Mouse (Mus musculus): ENCODE data around the gene Arrdc2. TPM values are rescaled to one million over a fixed set of nuclear protein-coding genes. Genes with fewer than 3 reads are reported as not detected.
A peak's percentile ranks its signal among the peaks of the same experiment; 100 is the strongest.

The Arrdc2 gene
- total and polyA plus RNA-seq, 3 experiments: 13.1 to 22.5 TPM; not detected in 1

GRCm38 (mm10) chr8:70794215-70794614 lies 45.3 kb downstream of the Arrdc2 start:
- H3K9me3 ChIP-seq (replicated peaks; ENCODE audit: insufficient read depth, low read length): no peaks in the 10 kb centered on the region
- no peaks in the 10 kb centered on the region for H3K27me3 ChIP-seq (ENCODE audit: control insufficient read depth in 1 of 2, insufficient read depth in 2 of 2, low read length in 2 of 2)
- H3K27ac ChIP-seq (ENCODE audit: control insufficient read depth, low read depth, low read length): no peak overlapping the region
- no peak for TF ChIP-seq NELFE (IDR thresholded peaks at IDR 0.05; ENCODE audit: low read depth, low read length)
- no peak for TF ChIP-seq ELF1 (IDR thresholded peaks at IDR 0.05; ENCODE audit: low read depth, low read length)
- TF ChIP-seq HCFC1 (IDR thresholded peaks at IDR 0.05; ENCODE audit: low read depth, low read length): no peak
- no peak for TF ChIP-seq E2F4 (IDR thresholded peaks at IDR 0.05; ENCODE audit: borderline replicate concordance, low read depth, low read length)
- no peak for TF ChIP-seq UBTF (IDR thresholded peaks at IDR 0.05; ENCODE audit: borderline replicate concordance, insufficient read depth, low read depth, low read length)
- TF ChIP-seq MEF2A (IDR thresholded peaks at IDR 0.05; ENCODE audit: extremely low read depth, insufficient replicate concordance, low read depth, low read length, poor library complexity, severe bottlenecking): no peak
- TF ChIP-seq SIN3A (IDR thresholded peaks at IDR 0.05; ENCODE audit: low read length): no peak
- H3K4me1 ChIP-seq (ENCODE audit: control insufficient read depth in 1 of 2, insufficient read depth in 2 of 2, low read length in 2 of 2): peaks cover 0 to 16% of the 10 kb centered on the region in 2 experiments; a peak in 3 of 4 replicates
- DNase-seq (ENCODE audit: low read depth, low spot score): no peak
- H3K4me3 ChIP-seq (ENCODE audit: control insufficient read depth in 1 of 2, insufficient read depth in 1 of 2, low read depth in 2 of 2, low read length in 2 of 2): no peak overlapping the region
- no peaks in the 10 kb centered on the region; a peak in 1 of 4 replicates for H3K36me3 ChIP-seq (ENCODE audit: control insufficient read depth in 1 of 2, insufficient read depth in 2 of 2, low read length in 2 of 2)
- H3K9ac ChIP-seq (ENCODE audit: control insufficient read depth, low read depth, low read length, poor library complexity, severe bottlenecking): no peak overlapping the region
- H3K79me2 ChIP-seq (ENCODE audit: control insufficient read depth, insufficient read depth, low read length, poor library complexity): peaks cover 17% of the 10 kb centered on the region

GRCm38 (mm10) chr8:70792700-70793099 lies 46.8 kb downstream of the Arrdc2 start:
- Histone ChIP-seq H3K9ac (ENCODE audit: control insufficient read depth, low read depth, low read length, poor library complexity, severe bottlenecking) (no peak overlapping the region), H3K79me2 (ENCODE audit: control insufficient read depth, insufficient read depth, low read length, poor library complexity) (peaks cover 17% of the 10 kb centered on the region), H3K9me3 (replicated peaks; ENCODE audit: insufficient read depth, low read length) (no peaks in the 10 kb centered on the region), H3K36me3 (ENCODE audit: control insufficient read depth in 1 of 2, insufficient read depth in 2 of 2, low read length in 2 of 2) (no peaks in the 10 kb centered on the region; a peak in 1 of 4 replicates), H3K27me3 (ENCODE audit: control insufficient read depth in 1 of 2, insufficient read depth in 2 of 2, low read length in 2 of 2) (no peaks in the 10 kb centered on the region), H3K4me1 (ENCODE audit: control insufficient read depth in 1 of 2, insufficient read depth in 2 of 2, low read length in 2 of 2) (peaks cover 0 to 12% of the 10 kb centered on the region in 2 experiments; a peak in 3 of 4 replicates), H3K27ac (ENCODE audit: control insufficient read depth, low read depth, low read length) (no peak overlapping the region), H3K4me3 (ENCODE audit: control insufficient read depth in 1 of 2, insufficient read depth in 1 of 2, low read depth in 2 of 2, low read length in 2 of 2) (peak overlapping the region; percentile 49)
- TF ChIP-seq ELF1 (IDR thresholded peaks at IDR 0.05; ENCODE audit: low read depth, low read length) (no peak), ZMIZ1 (IDR thresholded peaks at IDR 0.05; ENCODE audit: low read depth, low read length) (no peak), NELFE (IDR thresholded peaks at IDR 0.05; ENCODE audit: low read depth, low read length) (no peak), CHD2 (IDR thresholded peaks at IDR 0.05; ENCODE audit: low read length) (no peak), POLR2AphosphoS2 (IDR thresholded peaks at IDR 0.05; ENCODE audit: low read length) (no peak), POLR2A (IDR thresholded peaks at IDR 0.05; ENCODE audit: control insufficient read depth in 1 of 2, insufficient read depth in 1 of 2, low read depth in 1 of 2, low read length in 2 of 2, poor library complexity in 1 of 2) (no peak), CTCF (IDR thresholded peaks at IDR 0.05 in 2 of 3, conservative IDR thresholded peaks at IDR 0.05 in 1 of 3; ENCODE audit: control insufficient read depth in 1 of 3, insufficient read depth in 1 of 3, low read depth in 2 of 3, low read length in 3 of 3, poor library complexity in 1 of 3, severe bottlenecking in 1 of 3) (no peak), ZNF384 (IDR thresholded peaks at IDR 0.05; ENCODE audit: low read depth, low read length) (no peak), SMC3 (IDR thresholded peaks at IDR 0.05; ENCODE audit: low read depth, low read length) (no peak), HCFC1 (IDR thresholded peaks at IDR 0.05; ENCODE audit: low read depth, low read length) (no peak), ETS1 (IDR thresholded peaks at IDR 0.05; ENCODE audit: low read depth, low read length) (no peak), RAD21 (IDR thresholded peaks at IDR 0.05; ENCODE audit: low read depth, low read length) (no peak), TAL1 (IDR thresholded peaks at IDR 0.05; ENCODE audit: low read length) (no peak), RCOR1 (IDR thresholded peaks at IDR 0.05; ENCODE audit: low read depth, low read length) (no peak), SIN3A (IDR thresholded peaks at IDR 0.05; ENCODE audit: low read length) (no peak), ZKSCAN1 (IDR thresholded peaks at IDR 0.05; ENCODE audit: low read depth, low read length) (no peak), NRF1 (IDR thresholded peaks at IDR 0.05; ENCODE audit: insufficient read depth, low read depth, low read length, poor library complexity, severe bottlenecking) (no peak), E2F4 (IDR thresholded peaks at IDR 0.05; ENCODE audit: borderline replicate concordance, low read depth, low read length) (no peak), MAZ (IDR thresholded peaks at IDR 0.05; ENCODE audit: low read depth, low read length) (no peak)
- DNase-seq (ENCODE audit: low read depth, low spot score): no peak

Data from MEL (cell line).